Mouse (Mus musculus): ENCODE measurements around the gene Aldh16a1. TPM values are rescaled to one million over a fixed set of nuclear protein-coding genes. Genes with fewer than 3 reads are reported as not detected.

The Aldh16a1 gene
- total RNA-seq, 4 experiments from 2014 or later = 76.3 to 79.7 (median 77.2) TPM

Small RNA genes lying within 50 kb of the gene (microRNA-seq; reads per million reads assigned to microRNA genes)
- gene Mir150 (192 to 499 reads per million in 2 experiments), gene Mir5121 (12.4 to 33.3 reads per million in 2 experiments), gene Mir7055 (0 reads per million in 2 experiments)

Other genes starting within 250 kb of the Aldh16a1 start
- 100 to 1,000 TPM in 3 of 4 experiments, 10 to 100 TPM in 1; 99.8 to 139 (median 118) TPM for gene Ap2a1, start 225.1 kb downstream of the Aldh16a1 start, total RNA-seq (2022)
- gene Tsks, start 211.4 kb downstream of the Aldh16a1 start, total RNA-seq (2022) = not detected
- gene Cpt1c, start 179.7 kb downstream of the Aldh16a1 start, total RNA-seq (2022) = 10 to 100 TPM; 13.7 to 28.4 (median 20.4) TPM
- 100 to 1,000 TPM; 221 to 296 (median 243) TPM for gene Prmt1, start 168.0 kb downstream of the Aldh16a1 start, total RNA-seq (2022)
- 100 to 1,000 TPM; 118 to 180 (median 144) TPM for gene Irf3, start 156.9 kb downstream of the Aldh16a1 start, total RNA-seq (2022)
- gene Bcl2l12, start 155.9 kb downstream of the Aldh16a1 start, total RNA-seq (2022) = 10 to 100 TPM; 15.9 to 34.1 (median 22.1) TPM
- 100 to 1,000 TPM in 2 of 4 experiments, 10 to 100 TPM in 2; 88.5 to 120 (median 101) TPM for gene Scaf1, start 138.2 kb downstream of the Aldh16a1 start, total RNA-seq (2022)
- gene Rras, start 136.6 kb downstream of the Aldh16a1 start, total RNA-seq (2022) = 100 to 1,000 TPM in 3 of 4 experiments, 10 to 100 TPM in 1; 89.6 to 138 (median 129) TPM
- gene Prr12, start 101.7 kb downstream of the Aldh16a1 start, total RNA-seq (2022) = 10 to 100 TPM; 64.6 to 86.8 (median 70.0) TPM
- gene Nosip, start 92.2 kb downstream of the Aldh16a1 start, total RNA-seq (2022) = 10 to 100 TPM; 57.5 to 81.7 (median 66.6) TPM
- 10 to 100 TPM; 16.4 to 20.5 (median 17.1) TPM for gene Prrg2, start 91.9 kb downstream of the Aldh16a1 start, total RNA-seq (2022)
- gene Rcn3, start 62.4 kb downstream of the Aldh16a1 start, total RNA-seq (2022) = 10 to 100 TPM; 33.1 to 51.0 (median 37.1) TPM
- gene Fcgrt, start 50.7 kb downstream of the Aldh16a1 start, total RNA-seq (2022) = 100 to 1,000 TPM; 105 to 151 (median 125) TPM
- 1,000 to 10,000 TPM; 1,085 to 1,250 (median 1,138) TPM for gene Rps11, start 30.1 kb downstream of the Aldh16a1 start, total RNA-seq (2022)
- gene Rpl13a, start 25.8 kb downstream of the Aldh16a1 start, total RNA-seq (2022) = 1,000 to 10,000 TPM; 1,558 to 1,710 (median 1,647) TPM
- gene Gm45713, start 18.4 kb downstream of the Aldh16a1 start, total RNA-seq (2022) = not detected
- gene Flt3l, start 18.2 kb downstream of the Aldh16a1 start, total RNA-seq (2022) = 10 to 100 TPM; 20.4 to 56.7 (median 39.5) TPM
- 10 to 100 TPM; 58.4 to 73.0 (median 68.9) TPM for gene Pih1d1, start 281 bp downstream of the Aldh16a1 start, total RNA-seq (2022)
- 1 to 10 TPM in 1 of 4 experiments, under 1 TPM in 3; 0.46 to 1.1 (median 0.65) TPM for gene Slc17a7, start 9.4 kb upstream of the Aldh16a1 start, total RNA-seq (2022)
- gene Gfy, start 25.0 kb upstream of the Aldh16a1 start, total RNA-seq (2022) = not detected
- not detected for gene Pth2, start 26.4 kb upstream of the Aldh16a1 start, total RNA-seq (2022)
- gene Ccdc155, start 50.3 kb upstream of the Aldh16a1 start, total RNA-seq (2022) = 1 to 10 TPM in 1 of 4 experiments, under 1 TPM in 3; 0.12 to 1.2 (median 0.29) TPM
- gene Dkkl1, start 57.6 kb upstream of the Aldh16a1 start, total RNA-seq (2022) = not detected
- gene Tead2, start 61.2 kb upstream of the Aldh16a1 start, total RNA-seq (2022) = 10 to 100 TPM; 10.7 to 14.1 (median 12.0) TPM
- gene Cd37, start 84.5 kb upstream of the Aldh16a1 start, total RNA-seq (2022) = 10 to 100 TPM in 1 of 4 experiments, 1 to 10 TPM in 3; 4.9 to 11.2 (median 7.0) TPM
- under 1 TPM in 1 of 4 experiments, not detected in 3; 0.37 TPM for gene Slc6a16, start 86.5 kb upstream of the Aldh16a1 start, total RNA-seq (2022)
- gene Slc6a21, start 122.9 kb upstream of the Aldh16a1 start, total RNA-seq (2022) = under 1 TPM in 1 of 4 experiments, not detected in 3; 0.26 TPM
- 10 to 100 TPM in 2 of 4 experiments, 1 to 10 TPM in 2; 5.8 to 19.1 (median 10.4) TPM for gene Trpm4, start 179.2 kb upstream of the Aldh16a1 start, total RNA-seq (2022)
- under 1 TPM; 0.09 to 0.31 (median 0.26) TPM for gene Hrc, start 180.7 kb upstream of the Aldh16a1 start, total RNA-seq (2022)
- 1 to 10 TPM; 2.8 to 7.2 (median 4.7) TPM for gene Ppfia3, start 212.4 kb upstream of the Aldh16a1 start, total RNA-seq (2022)
- 10 to 100 TPM in 2 of 4 experiments, 1 to 10 TPM in 2; 1.8 to 14.1 (median 7.6) TPM for gene Lin7b, start 216.0 kb upstream of the Aldh16a1 start, total RNA-seq (2022)
- 100 to 1,000 TPM; 232 to 563 (median 376) TPM for gene Snrnp70, start 241.2 kb upstream of the Aldh16a1 start, total RNA-seq (2022)

All from adrenal gland, adult 8-10 months (tissue).